Mouse (Mus musculus) heart, postnatal 0 days (tissue): ENCODE data around the gene Fancm.

Experiments used
- CTCF ChIP-seq: IDR thresholded peaks from 2 replicates; pipeline ENCODE4 v1.5.1; 2016; ENCODE audit warnings: antibody characterized with exemption, control low read depth, low read depth
- EP300 ChIP-seq: IDR thresholded peaks from 2 replicates; pipeline ENCODE4 v1.6.1; 2016; ENCODE audit warnings: antibody characterized with exemption, low read depth

- TF ChIP-seq CTCF (no peak), EP300 (no peak)
Observed at GRCm38 (mm10) chr12:65036892-65037545, 38.4 kb upstream of the Fancm start.
